Mouse (Mus musculus) cerebellum, adult 9-11 months (tissue): Measurements from ENCODE around the gene Prim2.

Experiments
- DNase-seq: peaks from one replicate; pipeline ENCODE4 v3.0.0; 2022

Prim2 gene

DNA sequence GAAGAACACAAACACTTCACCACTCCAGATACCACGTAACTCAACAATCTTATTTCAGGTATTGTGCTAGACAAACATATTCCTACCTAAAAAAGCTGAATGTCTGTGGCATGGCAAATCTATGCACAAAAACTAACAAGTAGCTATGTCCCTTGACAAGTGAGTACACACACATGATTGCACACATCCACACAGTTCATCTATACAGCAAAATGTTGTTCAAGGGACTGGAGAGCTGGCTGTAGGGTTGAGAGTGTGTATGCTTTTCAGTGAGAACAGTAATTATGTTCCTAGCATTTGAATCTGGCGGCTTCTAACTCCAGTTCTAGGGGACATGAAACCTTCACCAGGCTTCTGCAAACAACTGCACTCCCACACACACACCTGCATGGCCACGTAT lies 69.9 kb downstream of the Prim2 start:
- DNase-seq, result no peak

DNA sequence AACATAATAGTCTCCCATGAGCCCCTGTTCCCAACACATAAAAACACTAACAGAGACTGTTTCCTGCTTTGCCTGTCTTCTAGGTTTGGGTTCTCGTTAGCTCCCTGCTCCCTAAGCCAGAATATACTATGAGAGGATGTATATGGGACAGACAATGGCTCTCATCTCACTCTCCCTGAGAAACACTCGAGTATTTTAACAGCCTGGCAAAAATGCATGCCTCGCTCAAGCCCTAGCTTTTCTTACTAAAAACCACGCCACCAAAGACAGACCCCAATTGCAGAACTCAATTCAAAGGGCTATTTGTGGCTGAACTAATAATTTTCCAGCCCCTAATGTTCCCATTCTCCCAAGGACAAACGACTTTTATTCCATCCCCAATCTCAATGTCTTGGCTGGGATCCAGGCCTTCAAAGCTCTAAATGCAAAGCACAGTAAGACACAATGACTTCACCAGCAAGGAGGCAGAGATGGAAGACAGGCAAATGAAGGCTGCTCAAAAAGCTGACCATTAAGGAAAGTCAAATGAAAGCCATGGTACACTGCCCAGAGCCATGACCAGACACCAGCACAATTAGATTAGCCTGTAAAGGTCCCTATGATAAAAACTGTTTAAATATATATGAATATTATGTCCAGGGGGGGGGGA lies 70.5 kb downstream of the Prim2 start:
- DNase-seq, result no peak

DNA sequence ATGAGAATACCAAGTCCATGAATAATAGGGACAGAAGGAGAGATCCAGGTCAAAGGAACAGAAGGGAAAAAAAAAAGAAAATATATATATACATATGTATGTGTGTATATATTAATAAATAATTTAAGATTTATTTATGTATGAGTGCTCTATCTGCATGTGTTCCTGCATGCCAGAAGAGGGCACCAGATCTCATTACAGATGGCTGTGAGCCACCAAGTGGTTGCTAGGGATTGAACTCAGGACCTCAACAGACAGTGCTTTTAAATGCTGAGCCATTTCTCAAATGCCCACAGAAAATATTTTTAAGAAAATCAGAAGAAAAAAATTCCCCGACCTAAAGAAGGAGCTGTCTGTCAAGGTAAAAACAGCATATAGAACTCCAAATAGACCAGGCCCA lies 72.6 kb downstream of the Prim2 start:
- no peak for DNase-seq

DNA sequence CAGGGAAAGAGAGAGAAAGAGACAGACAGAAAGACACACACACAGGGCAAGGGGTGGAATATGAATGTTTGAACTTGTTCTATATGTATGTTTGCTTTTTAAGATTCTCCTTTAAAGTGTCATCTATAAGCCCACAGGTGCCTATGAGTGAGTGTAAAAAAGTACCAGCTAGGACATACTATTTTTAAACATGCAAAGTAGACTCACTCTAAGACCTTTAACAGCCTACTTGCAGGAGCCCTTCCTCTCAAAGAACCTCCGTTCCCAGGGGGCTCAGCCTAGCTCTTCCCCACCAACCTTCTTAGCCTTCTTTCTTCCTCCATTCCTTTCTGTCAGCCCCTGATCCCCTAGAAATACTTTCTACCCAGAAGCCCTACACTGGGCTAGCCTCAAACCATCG lies 73.7 kb downstream of the Prim2 start:
- DNase-seq, result no peak

DNA sequence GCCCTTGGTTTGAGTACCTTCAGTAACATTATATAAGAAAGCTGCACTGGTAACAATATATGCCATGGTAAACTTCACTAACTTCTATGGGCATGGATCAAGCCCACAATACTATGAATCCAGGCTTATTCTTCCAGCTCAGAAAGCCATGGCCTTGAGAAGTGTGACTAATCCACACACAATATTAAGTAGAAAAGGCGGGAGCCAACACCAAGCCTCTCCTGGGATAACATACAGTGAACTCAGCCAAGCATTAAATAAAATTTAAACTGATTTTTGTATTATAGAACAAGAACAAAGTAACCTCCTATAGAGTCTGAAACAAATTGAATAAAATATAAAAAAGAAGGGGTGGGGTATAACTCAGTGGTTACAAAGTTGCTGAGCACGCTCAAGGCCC lies 74.6 kb downstream of the Prim2 start:
- no peak for DNase-seq

DNA sequence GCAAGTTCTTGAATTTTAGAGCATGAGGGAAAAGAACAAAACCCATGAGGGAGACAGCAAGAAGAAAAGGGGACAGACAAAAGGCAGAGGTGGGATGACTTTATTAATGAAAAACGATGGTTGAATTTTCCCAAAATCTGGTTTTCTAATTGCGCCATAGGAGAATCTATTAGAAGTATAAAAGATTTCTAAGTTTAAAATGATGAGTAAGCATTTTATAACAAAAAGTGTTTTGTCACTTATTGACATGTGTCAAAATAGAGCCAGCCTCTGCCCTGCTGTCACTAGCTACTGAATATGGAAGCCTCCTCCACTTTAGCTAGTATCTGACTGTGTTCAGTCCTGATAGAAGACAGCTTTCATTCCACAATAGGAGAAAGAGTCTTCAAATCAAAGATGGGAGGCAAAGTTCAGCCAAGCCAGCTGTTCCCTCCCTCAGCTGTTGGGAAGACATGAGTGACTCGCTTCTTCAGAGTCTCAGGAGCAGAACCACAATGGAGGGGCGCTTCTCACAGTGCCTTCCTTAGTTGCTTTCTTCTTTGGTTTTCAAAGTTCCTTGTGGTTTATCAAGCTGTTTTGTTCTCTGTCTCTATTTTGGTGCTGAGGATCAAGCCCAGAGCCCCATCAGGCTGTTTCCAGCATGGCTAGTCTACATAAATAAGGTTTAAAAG lies 75.7 kb downstream of the Prim2 start:
- DNase-seq, result no peak

DNA sequence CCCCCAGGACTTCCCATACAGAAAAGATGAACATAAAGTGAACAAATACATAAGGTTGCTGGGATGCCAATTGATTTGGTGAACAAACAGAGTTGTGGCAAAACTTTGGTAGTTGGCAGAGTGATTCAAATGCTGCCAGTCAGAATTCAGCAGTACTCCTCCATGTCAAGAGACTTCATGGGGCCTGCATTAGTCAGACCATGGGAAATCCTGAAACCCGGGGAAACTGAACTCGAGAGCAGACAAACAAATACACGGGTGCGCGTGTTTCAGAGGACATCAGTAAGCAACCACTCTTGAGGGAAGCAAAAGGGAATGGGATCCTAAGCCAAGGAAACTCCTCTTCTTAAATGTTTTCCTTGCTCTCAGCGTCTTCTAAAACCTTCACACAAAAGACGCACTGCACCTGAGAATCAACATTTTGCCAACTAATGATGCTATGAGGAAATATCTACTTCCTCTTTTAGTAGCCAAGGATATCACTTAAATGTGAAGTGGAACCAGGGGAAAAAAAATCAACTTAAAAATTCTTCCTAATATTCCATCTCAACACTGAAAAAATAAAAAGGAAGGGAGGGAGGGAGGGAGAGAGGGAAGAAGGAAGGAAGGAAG lies 77.5 kb downstream of the Prim2 start:
- DNase-seq, result no peak

DNA sequence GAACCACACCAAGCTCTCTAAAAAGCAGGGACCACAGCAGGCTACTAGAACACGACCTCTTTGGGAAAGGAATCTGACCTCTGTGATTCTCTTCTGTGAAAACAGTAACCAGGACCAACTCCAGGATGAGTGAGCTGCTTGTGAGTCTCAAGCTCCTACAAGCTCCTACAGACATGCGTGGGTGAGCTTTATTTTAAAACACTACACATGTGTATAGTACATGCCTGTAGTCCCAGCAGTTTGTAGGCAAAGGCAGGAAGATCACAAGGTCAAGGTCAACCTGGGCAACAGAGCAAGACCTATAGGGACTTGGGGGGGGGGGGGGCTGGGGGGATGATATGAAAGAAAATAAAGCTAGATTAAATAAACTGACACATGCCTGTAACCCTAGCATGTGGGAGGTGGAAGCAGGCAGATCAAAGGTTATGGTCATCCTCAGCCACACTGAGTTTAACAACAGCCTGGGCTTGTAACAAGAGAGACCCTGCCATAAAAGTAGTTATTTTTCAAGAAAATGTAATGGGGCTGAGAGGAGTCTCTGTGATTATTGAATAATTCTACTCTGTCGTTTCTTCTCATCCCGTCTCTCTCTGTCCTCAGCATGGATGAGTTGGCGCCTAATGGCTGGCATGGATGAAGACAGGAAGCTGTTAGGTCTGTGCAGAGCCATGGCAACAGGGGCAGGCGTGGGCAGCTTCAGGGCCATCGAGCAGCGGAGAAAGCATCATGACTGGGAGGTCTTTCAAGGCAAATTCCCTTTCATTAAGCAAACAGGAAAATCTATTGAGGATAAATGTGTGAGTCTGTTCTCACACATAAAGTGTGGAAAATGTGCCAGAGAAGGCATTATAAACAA lies 78.8 kb downstream of the Prim2 start:
- DNase-seq, result no peak

DNA sequence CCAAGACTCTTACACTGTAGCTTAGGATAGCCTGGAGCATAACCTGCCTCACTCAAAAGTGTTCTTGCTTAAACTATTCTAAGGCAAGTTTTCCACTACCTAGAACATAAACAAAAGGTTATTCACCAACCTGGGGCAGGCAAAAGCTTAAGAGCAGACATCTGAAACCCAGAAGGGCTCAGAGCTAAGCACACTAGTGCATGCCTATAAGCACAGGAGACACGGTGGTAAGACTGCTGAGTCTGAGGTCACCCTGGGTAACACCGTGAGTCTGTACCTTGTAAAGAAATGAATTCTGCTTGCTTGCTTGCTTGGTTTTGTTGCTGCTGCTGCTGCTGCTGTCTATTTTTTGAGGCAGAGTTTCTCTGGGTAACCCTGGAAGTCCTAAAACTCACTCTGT lies 80.1 kb downstream of the Prim2 start:
- DNase-seq, result no peak

DNA sequence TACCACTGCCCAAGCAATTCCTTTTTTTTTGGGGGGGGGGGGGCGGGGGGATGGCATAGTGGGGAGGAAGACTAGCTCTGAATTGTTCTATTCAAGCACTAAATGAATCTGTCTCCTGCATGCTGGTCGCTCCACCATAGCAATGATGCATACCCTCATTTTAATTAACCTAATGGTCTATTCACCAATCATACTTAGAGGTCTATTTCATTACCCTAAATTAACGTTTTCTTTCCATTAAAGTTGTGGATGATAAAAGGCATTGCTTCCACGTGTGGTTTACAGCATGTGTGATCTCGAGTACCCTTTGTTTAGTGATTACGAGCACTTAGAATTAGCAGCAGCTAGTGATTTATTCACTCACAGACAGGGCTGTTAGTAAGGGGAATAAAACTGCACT lies 81.0 kb downstream of the Prim2 start:
- no peak for DNase-seq

DNA sequence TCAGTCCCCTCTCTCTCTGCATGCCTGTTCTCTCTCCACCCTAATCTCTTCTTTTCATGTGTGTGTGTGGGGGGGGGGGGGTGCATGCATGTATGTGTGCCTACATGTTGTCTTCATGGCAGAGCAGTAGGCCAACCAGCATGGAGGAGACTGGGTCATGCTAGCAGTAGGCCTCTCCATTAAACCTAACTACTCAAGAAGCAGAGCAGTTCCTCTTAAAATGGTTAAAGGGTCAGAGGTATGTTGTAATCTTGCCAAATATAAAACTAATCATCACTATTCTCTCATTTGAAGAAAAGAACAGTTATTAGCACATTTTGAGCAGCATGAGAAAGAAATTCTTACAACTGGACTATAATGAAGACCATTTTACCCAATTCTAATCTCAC lies 85.0 kb downstream of the Prim2 start:
- DNase-seq, result no peak

DNA sequence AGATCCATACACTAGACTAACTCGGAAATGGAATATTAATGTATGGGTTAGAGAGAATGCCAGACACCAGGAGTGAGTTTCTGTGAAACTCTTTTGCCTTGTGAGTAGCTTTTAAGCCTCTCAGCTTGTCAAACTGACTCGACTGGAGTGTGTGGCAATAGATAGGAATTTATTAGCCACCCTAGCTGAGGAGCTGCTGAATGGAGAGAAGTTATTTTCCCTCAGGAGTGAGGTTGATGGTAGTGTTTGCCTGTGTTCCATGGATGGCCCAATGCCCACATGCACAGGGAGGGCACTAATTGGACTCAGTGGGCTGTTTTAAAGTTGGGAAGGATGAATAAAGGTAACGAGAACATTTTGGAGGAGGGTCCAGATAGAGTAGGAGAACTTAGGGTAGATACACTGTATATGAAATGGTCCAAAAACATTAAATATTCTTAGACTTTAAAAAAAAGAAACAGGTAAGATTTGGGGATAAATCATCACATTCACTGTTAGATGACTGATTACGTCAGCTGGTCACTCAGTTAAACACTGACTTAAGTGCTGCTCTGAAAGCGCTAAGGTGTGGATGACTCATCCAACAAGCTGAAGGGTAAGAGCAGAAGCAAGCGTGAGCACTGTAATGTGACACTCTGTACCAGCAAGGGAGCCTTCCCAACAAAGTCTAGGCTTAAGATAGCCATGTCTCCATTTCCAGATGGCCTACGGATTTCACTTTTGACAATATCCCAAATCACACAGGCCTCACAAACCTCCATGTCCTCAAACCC lies 85.6 kb downstream of the Prim2 start:
- DNase-seq, result no peak

DNA sequence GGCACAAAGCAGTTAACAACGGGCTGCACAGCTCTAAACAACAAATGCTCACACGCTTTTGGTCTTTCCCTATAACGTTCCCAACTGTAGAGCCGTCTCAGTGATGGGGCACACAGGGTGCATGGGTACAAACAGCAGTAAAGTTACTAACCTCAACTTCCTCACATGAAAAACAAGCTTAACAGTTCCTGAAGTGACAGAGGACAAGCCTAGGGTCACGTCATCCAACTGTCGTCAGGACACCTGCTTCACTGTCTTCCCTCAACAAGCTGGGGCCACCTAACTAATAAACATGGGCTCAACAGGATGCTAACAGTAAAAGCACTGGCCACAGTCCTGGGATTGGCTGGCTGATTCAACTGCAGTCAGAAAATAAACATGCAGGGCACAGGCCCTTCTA lies 91.0 kb downstream of the Prim2 start:
- no peak for DNase-seq

DNA sequence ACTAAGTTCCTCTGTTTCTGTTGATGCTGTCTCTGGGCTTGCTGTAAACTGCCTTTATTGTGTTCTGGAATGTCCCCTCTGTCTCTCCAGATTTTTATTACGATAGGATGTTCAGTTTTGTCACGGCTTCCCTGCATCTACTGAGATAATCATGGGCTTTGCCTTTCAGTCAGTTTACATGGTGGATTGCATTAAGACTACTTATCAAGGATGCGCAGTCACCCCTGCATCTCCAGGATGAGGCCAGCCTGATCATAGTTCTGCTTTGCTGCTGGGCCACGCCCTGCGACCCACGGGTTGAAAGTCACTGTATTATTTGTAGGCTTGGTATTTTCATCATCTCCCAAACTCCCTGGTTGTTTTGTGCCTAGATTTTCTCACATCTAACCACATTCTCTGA lies 95.1 kb downstream of the Prim2 start:
- DNase-seq, result no peak

DNA sequence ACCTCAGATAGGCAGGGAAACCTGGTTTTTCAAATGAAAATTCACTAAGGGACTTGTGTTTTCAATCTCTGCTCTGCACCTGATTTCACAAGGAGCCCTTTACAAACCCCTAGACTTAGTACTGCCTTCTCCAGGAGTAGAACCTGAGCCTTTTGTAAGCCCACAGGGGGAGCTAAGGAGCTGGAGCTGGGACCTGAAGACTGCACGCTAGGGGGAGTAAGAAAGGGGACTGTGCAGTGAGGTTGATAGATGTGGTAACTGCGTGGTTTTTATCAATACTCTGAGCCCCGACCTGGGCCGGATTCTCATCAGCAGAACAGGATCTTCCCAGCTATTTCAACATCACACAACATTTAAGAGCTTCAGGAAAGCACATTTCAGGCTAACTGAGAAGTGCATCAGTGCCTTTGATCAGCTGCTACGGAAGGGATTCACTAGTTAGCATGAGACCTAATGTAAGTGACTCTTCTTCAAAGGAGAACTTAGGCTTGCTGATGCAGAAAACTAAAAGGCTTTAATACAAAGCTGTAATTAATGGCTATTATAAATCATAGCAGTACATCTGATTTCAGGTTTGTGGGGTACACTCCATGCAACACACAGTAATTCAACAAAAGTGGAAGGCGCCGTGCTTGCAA lies 103.7 kb downstream of the Prim2 start:
- DNase-seq, result no peak

DNA sequence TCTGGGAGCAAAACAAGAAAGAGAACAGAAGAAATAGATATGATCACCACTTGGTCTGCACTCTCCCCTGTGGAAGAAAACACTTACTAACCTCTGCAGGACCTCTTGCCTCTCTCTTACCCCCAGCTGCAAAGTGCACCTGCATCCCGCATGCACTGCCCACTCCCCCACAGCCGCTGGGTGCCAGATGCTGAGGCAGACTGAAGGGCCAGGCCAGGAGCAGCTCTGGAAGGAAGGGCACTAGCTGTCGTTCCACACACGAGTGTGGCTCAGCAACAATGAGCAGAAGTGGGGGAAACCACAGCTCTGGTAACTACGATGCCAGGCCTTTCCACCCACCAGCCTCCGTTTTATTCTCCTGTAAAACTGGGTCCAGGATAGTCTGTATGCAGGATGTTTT lies 105.6 kb downstream of the Prim2 start:
- DNase-seq, result no peak

DNA sequence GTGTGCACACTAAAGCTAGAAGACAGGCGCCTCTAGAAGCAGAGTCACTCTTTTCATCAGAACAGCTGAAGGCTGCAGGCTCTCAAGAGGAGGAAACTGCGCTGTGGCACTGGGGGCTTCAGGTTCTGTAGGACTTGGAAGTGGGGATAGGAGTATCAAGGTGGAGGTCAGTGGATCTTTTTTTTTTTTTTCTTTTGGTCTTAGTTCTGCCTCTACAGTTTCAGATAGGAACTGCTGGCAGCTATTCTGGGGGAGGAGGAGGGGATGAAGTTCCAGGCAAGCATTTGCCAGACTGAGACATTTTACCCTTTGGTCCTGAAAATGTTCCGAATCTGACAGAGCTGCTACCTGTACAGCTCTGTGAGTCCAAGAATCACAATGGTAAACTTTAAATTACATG lies 106.0 kb downstream of the Prim2 start:
- DNase-seq, result no peak

DNA sequence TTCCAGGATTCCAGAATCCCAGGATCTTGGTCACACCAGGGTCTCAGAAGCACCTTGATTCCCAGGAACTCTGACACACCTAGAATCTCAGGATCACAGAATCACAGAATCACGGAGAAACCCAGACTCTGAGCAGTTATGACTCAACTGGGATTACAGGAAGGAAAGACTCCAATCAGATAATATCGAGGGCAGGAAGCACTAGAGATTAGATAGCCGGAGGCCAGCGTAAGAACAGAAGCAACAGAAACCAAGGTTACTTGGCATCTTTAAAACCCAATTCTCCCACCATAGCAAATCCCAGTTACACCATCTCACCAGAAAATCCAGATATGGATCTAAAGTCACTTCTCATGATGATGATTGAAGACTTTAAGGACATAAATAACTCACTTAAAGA lies 113.0 kb downstream of the Prim2 start:
- no peak for DNase-seq

DNA sequence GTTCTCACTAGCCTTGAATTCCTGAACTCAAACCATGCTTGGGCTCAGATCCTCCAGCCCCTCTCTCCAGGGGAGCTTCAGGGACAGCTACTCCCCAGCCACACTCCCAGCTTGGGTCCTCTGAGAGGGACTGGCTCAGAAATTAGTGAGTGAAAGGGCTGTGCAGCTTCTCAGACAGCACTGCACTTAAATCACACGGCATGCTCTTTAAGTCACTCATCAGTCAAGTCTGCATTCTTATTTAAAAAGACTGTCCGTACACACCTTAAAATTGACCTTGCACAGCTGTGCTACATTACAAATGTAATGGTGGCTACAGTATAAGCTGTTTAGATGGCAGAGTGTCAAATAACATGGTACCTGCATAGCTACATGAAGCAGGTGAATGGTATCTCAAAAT lies 114.0 kb downstream of the Prim2 start:
- no peak for DNase-seq

DNA sequence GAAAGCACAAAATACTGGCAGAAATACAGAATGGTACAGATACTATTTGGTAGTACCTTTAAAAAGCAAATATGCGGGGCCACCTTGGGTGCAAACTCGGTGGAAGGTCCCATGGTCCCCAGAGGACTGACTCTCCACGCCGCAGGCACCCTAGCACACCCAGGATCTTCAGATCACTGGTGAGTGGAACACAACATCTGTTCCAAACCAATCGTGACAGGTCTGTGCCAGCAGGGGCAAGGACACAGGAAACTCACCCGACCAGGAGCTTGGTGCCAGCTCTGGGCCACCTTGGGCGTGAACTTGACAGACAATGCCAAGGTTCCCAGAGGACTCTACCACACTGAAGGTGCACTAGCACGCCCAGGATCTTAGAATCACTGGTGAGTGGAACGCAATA lies 118.2 kb downstream of the Prim2 start:
- DNase-seq, result no peak

DNA sequence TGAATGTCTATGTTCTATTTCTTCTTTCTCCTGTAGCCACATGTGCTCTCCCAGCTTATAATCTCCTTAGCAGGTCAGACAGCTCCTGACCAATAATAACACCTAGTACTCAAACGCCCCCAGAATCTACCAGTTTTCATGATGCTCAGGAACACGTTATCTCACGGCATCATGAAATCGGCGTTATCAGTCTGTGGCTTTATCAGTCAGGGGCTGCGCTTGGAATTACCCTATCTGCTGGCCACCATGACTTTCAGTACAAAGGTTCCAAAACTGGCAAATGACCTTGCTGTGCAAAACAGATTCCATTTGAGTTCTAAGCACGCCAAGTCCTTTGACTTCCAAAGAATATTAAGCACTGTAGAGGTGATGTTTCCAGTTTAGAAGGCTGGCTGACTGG lies 127.9 kb downstream of the Prim2 start:
- DNase-seq, result no peak

DNA sequence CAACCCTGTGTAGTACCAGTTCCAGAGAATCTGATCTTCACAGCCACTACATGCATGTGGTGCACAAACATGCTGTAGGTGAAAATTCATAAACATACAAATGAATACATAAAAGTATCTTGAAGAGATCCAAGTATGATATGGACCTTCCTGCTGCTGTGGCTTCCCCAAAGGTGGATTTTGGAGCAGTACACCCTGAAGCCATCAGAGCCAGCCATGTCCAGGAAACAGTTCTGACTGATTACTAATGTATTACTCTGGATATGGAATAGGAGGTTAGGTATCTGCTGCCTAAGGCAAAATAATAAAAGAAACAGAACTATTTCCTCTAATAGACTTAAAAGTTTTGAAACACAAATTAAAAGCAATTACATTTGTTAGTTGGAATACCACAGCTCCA lies 131.6 kb downstream of the Prim2 start:
- no peak for DNase-seq
